Mouse (Mus musculus) large intestine, adult 2 months (tissue): ENCODE measurements around the gene Phyhipl. TPM values are rescaled to one million over a fixed set of nuclear protein-coding genes. Genes with fewer than 3 reads are reported as not detected.

Experiments used
- DNase-seq: peaks from one replicate; pipeline ENCODE4 v3.0.0-alpha.2; 2012; ENCODE audit warnings: low read depth, low spot score
- WGBS: fragments of 180-500 bp; shearing (Covaris S2); methylation state at CpG from one replicate; pipeline ENCODE4 v1.1.7; 2018; 5-methylcytosine and 5-hydroxymethylcytosine counted together
- polyA plus RNA-seq: library from polyadenylated mRNA; depleted of rRNA; stranded (reverse); fragments of >200 nt; gene quantifications from 2 replicates; pipeline ENCODE4 v1.2.3, GENCODE M21; 2012; rRNA removed

The Phyhipl gene
- polyA plus RNA-seq, 1 experiment, result 0.19 TPM

DNA sequence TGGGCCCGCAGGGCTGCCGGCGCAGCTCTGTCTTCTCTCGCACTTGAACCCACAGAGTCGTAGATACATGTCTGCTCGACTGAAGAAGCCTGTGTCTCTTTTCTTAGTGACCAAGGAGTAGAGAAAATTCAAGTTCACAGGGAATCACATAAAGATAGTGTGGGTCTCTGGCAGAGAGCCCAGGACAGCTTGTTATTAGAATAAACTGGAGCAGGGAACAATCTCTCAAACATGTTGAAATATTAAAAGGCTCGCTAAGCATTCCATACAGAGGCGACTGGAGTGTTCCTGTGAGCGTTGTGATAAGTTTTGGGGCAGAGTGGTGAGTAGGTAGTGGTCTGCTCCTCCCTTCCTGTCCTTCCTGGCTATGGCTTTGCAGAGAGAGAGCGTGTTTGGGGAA, 118.1 kb downstream of the Phyhipl start:
- no peak for DNase-seq

DNA sequence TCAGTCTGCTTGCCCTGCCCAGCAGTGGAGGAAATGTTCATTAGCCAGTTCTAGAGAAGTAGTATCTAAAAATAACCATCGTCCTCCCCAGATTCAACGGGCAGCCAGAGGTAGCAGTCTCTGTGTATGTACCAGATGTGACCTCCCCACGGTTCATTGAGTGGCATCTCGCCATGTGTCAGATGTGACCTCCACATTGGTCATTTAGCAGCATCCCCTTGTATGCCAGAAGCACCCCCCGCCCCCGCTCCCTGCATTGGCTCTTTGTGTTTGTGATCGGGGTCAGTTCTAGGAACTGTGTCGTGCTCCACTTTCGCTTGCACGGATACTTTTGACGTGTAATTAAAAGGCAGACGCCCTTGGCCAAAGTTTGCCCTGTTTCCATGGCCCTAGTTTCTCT, 120.4 kb downstream of the Phyhipl start:
- 86% methylated on average over 12 of the region's 12 CpGs for WGBS
- no peak for DNase-seq

More for the DNA sequence above, 118.1 kb downstream of the Phyhipl start:
- 84% methylated on average over 10 of the region's 10 CpGs for whole genome bisulfite sequencing

DNA sequence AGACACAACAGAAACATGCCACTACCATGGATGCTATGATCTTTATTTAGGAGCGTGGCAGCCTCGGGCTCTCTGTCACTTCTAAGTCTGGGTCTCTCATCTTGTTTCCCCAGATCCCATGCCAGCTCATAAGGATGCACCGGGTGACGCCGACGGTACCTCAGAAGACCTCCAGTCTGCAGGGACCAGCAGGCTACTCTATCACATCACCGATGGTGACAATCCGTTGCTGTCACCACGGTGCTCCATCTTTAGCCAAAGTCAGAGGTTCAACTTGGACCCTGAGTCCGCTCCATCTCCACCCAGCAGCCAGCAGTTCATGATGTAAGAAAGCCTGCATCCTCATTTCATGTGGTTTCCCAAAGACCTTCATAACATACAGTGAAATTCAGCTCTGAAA, 121.2 kb downstream of the Phyhipl start:
- no peak for DNase-seq
- WGBS, result 94% methylated on average over 10 of the region's 10 CpGs

DNA sequence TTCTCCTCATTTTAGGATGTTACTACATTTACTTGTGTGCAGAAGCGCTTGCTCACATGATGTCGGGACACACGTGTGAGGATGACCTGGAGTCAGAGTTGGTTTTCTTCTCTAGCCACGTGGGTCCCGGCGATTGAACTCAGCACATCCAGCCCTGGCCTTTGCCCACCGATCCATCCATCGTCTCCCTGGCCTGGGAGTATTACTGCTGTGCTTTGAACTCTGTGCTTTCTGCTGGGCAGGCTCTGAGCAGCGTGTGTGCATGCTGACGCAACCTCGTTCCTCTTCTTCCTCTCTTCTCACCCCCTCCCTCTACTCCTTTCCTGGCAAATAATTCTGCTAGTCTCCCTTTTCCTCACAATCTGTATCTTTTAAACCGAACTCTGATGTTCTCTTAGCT, 121.8 kb downstream of the Phyhipl start:
- WGBS, result 88% methylated on average over 12 of the region's 12 CpGs
- no peak for DNase-seq

DNA sequence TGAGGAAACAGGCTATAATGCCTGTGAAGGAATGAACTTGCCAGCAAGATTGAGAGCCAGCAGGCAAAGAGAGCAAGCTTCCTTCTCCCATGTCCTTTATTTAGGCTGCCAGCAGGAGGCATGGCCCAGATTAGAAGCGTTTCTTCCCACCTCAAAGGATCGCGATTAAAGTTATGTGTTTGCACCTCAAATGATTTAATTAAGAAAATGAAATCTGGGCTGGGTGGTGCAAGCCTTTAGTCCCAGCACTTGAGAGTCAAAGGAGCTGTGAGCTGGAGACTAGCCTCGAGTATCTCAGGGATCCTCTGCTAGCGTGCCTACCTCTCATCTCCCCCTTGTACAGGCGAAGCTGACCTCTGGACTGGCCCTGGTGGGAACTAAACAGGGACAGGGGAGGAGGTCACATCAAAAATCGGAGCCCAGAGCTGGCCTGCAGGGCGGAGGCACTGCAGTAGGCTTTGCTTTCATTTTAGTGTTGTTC, 122.4 kb downstream of the Phyhipl start:
- WGBS, result 84% methylated on average over 8 of the region's 8 CpGs

GRCm38 (mm10) chr10:70532249-70532648, 123.5 kb downstream of the Phyhipl start:
- WGBS, result 82% methylated on average over 9 of the region's 9 CpGs
- no peak for DNase-seq

More for the DNA sequence above, 122.4 kb downstream of the Phyhipl start:
- no peak for DNase-seq

GRCm38 (mm10) chr10:70530185-70530823, 125.5 kb downstream of the Phyhipl start:
- no peak for DNase-seq
- WGBS, result 78% methylated on average over 12 of the region's 12 CpGs

- 28% methylated on average over 5 of the region's 5 CpGs for WGBS
- no peak for DNase-seq
Measured at GRCm38 (mm10) chr10:70521379-70521778, 134.4 kb downstream of the Phyhipl start.

DNA sequence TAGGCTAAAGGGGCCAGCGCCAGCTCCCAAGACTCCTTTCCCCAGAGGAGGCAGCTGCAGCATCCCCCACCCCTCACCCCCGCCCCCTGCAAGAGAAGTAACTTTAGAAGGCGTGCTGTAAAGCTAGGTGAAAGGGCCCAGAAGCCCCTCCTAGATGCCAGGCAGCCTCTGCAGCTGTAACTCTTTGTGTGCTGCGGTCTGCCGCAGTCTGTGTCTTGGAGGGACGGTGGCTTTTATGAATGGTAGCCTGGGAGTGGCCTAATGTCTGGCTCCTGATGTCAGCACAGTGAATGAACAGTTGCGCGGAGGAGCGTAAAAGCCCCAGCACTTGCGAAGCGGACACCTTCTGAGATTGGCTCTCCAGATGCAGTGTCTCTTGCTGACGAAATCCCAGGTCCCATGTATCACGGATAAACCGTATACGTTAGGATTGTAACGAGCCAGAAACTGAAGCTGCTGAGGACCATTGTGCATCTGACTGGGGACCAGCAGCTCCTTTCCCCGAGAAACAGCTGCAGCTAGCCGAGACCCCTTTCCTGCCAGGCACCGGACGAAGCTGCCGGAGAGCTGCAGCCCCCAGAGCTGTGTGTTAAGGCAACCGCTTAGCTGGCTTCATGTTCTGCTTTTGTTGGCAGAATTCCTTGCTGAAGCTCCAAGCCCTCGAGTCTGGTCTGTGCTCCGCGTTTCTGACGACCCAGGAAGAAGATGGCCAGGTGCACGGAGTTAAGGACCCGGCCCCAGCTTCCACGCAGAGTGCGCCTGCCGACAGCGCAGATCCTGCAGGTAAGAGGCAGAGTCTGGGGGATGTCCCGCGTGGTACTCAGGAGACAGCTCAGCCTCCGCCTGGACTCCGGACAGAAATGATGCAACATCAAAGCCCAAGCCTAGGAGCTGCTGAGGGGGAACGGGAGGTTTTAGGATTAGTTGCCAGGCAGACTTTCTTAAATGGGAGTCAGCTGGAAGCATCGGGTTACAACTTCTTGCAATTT, 135.3 kb downstream of the Phyhipl start:
- no peak for DNase-seq
- WGBS, result 4% methylated on average over 38 of the region's 38 CpGs

GRCm38 (mm10) chr10:70519640-70520099, 136.1 kb downstream of the Phyhipl start:
- 28% methylated on average over 14 of the region's 14 CpGs for WGBS
- no peak for DNase-seq

DNA sequence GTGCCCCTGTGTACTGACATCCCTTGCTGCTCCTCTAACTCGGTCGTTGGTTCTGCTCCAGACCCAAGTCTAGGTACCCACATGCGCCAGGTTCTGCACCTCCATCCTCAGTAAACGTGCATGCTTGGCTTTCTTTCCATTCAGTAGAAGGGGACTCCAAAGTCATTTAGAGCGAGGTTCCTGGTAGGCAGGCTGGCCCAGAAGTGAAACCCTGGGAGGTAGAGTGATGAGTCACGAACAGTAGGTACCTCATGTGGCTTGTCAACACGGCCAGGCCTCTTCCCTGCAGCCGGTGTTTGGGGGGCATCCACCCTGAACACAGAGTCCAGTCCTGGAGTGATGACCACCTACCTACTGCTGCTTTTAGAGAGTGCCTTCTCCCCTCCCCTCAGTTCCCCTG, 139.1 kb downstream of the Phyhipl start:
- WGBS, result 84% methylated on average over 8 of the region's 8 CpGs
- DNase-seq, result no peak

- DNase-seq, result no peak
- 54% methylated on average over 9 of the region's 9 CpGs for WGBS
Measured at GRCm38 (mm10) chr10:70514848-70515247, 140.9 kb downstream of the Phyhipl start.

DNA sequence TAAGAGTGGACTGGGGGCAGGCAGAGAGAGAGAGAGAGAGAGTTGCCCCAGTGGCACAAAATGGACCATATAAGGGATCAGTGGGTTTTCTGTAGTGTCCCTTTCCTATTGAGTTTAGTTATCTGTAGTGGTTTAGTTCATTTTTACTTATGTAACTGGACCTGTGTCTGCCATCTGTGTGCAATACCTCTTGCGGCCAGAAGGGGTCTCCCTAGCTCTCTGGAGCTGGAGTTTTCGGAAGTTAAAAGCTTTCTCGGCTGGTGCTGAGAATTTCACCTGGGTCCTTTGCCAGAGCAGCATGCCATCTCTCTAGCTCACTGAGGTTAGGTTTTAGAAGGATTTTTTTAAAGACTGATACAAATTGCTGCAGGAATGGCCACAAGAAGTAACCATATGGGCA, 147.9 kb downstream of the Phyhipl start:
- DNase-seq, result no peak
- WGBS, result 86% methylated on average over 3 of the region's 3 CpGs

Other genes starting within 250 kb of the Phyhipl start
- 0.49 and 0.64 TPM in 2 replicates for gene Fam13c, start 215.5 kb downstream of the Phyhipl start, polyA plus RNA-seq